Mouse (Mus musculus) neural tube, embryonic 13.5 days (tissue): Measurements from ENCODE around the gene Etnk2. TPM values are rescaled to one million over a fixed set of nuclear protein-coding genes. Genes with fewer than 3 reads are reported as not detected.
A peak's percentile ranks its signal among the peaks of the same experiment; 100 is the strongest.

Experiments
- ATAC-seq: fragments of 200-750 bp; cut with Nextera tagmentation; 2 replicates; pipeline ENCODE4 v1.8.0; 2017; ENCODE audit warnings: low read depth, mild to moderate bottlenecking, moderate TSS enrichment, moderate library complexity
- H3K27ac ChIP-seq: fragments of 300-500 bp; sonication (generic); replicated peaks from 2 replicates; pipeline ENCODE4 v1.5.1; 2015; ENCODE audit warnings: moderate library complexity, mild to moderate bottlenecking, inconsistent platforms
- H3K27me3 ChIP-seq: fragments of 300-500 bp; sonication (generic); 2 replicates; pipeline ENCODE4 v1.6.1; 2015; ENCODE audit warnings: mild to moderate bottlenecking, inconsistent platforms
- H3K36me3 ChIP-seq: fragments of 300-500 bp; sonication (generic); 2 replicates; pipeline ENCODE4 v1.6.1; 2015; ENCODE audit warnings: mild to moderate bottlenecking, inconsistent platforms
- H3K4me1 ChIP-seq: fragments of 300-500 bp; sonication (generic); replicated peaks from 2 replicates; pipeline ENCODE4 v1.6.1; 2015; ENCODE audit warnings: inconsistent platforms
- H3K4me2 ChIP-seq: fragments of 300-500 bp; sonication (generic); 2 replicates; pipeline ENCODE4 v1.6.1; 2015; ENCODE audit warnings: inconsistent platforms, mild to moderate bottlenecking, moderate library complexity
- H3K4me3 ChIP-seq: fragments of 300-500 bp; sonication (generic); 2 replicates; pipeline ENCODE4 v1.5.1; 2015; ENCODE audit warnings: mild to moderate bottlenecking, inconsistent platforms
- H3K9ac ChIP-seq: fragments of 300-500 bp; sonication (generic); 2 replicates; pipeline ENCODE4 v1.6.1; 2015; ENCODE audit warnings: moderate library complexity, mild to moderate bottlenecking, inconsistent platforms
- H3K9me3 ChIP-seq: fragments of 300-500 bp; sonication (generic); 2 replicates; pipeline ENCODE4 v1.6.1; 2016; ENCODE audit warnings: inconsistent platforms
- WGBS: fragments of 180-500 bp; shearing (Covaris S2); methylation state at CpG from one replicate; pipeline ENCODE4 v1.1.7; 2015; 5-methylcytosine and 5-hydroxymethylcytosine counted together
- polyA plus RNA-seq: library from polyadenylated mRNA; unstranded; fragments of >200 nt; fragmentation: Nextera tagmentation; extraction: Ambion mirVana; gene quantifications from 2 replicates; pipeline ENCODE4 v1.2.1, GENCODE M21; 2015

Etnk2 gene
- polyA plus RNA-seq, 1 experiment from 2014 or later = 10.2 TPM

- Histone ChIP-seq H3K9ac (no peak overlapping the region), H3K27me3 (no peaks in the 10 kb centered on the region), H3K27ac (no peak overlapping the region), H3K4me3 (no peak overlapping the region), H3K4me1 (peaks cover 33% of the 10 kb centered on the region), H3K36me3 (peaks cover 33% of the 10 kb centered on the region), H3K4me2 (no peak overlapping the region), H3K9me3 (no peaks in the 10 kb centered on the region; the same call in 1 of the 2 replicates)
- ATAC-seq = no peak
- WGBS = 68% methylated on average over 4 of the region's 4 CpGs
Measured at GRCm38 (mm10) chr1:133394702-133395101, 31.3 kb downstream of the Etnk2 start.

GRCm38 (mm10) chr1:133396693-133397092 lies 33.3 kb downstream of the Etnk2 start:
- Histone ChIP-seq H3K9ac (no peak overlapping the region), H3K9me3 (no peaks in the 10 kb centered on the region; the same call in 1 of the 2 replicates), H3K4me3 (no peak overlapping the region), H3K4me2 (no peak overlapping the region), H3K27me3 (no peaks in the 10 kb centered on the region), H3K27ac (peak overlapping the region; percentile 97; the same call in 1 of the 2 replicates), H3K36me3 (peaks cover 13% of the 10 kb centered on the region), H3K4me1 (peaks cover 33% of the 10 kb centered on the region)
- 84% methylated on average over 5 of the region's 5 CpGs for WGBS
- ATAC-seq = no peak

GRCm38 (mm10) chr1:133397094-133397482 lies 33.7 kb downstream of the Etnk2 start:
- no peak overlapping the region for H3K4me3 ChIP-seq
- 58% methylated on average over 5 of the region's 5 CpGs for WGBS

GRCm38 (mm10) chr1:133397483-133398237 lies 34.3 kb downstream of the Etnk2 start:
- Histone ChIP-seq H3K4me2 (peak overlapping the region; percentile 38), H3K36me3 (0 out of 2 replicates have a peak, but pooled peaks cover 4% of the 10 kb centered on the region), H3K4me1 (peaks cover 33% of the 10 kb centered on the region), H3K9me3 (no peaks in the 10 kb centered on the region), H3K27me3 (no peaks in the 10 kb centered on the region), H3K27ac (peak overlapping the region; percentile 97), H3K4me3 (no peak overlapping the region), H3K9ac (peak overlapping the region; percentile 69)
- WGBS = 4% methylated on average over 17 of the region's 17 CpGs
- ATAC-seq = peak; percentile 73

More at GRCm38 (mm10) chr1:133397094-133397482, 33.7 kb downstream of the Etnk2 start:
- peak overlapping the region; percentile 69 for H3K9ac ChIP-seq
- peak overlapping the region; percentile 38 for H3K4me2 ChIP-seq
- H3K27me3 ChIP-seq = no peaks in the 10 kb centered on the region
- ATAC-seq = peak; percentile 59
- H3K36me3 ChIP-seq = peaks cover 9% of the 10 kb centered on the region
- H3K27ac ChIP-seq = peak overlapping the region; percentile 97
- peaks cover 33% of the 10 kb centered on the region for H3K4me1 ChIP-seq
- no peaks in the 10 kb centered on the region for H3K9me3 ChIP-seq

- no peak for ATAC-seq
- H3K27ac ChIP-seq = no peak overlapping the region
- H3K4me2 ChIP-seq = no peak overlapping the region
- H3K4me3 ChIP-seq = no peak overlapping the region
- H3K9ac ChIP-seq = no peak overlapping the region
- no peaks in the 10 kb centered on the region for H3K27me3 ChIP-seq
- H3K4me1 ChIP-seq = peaks cover 29% of the 10 kb centered on the region
- no peaks in the 10 kb centered on the region for H3K36me3 ChIP-seq
- no peaks in the 10 kb centered on the region for H3K9me3 ChIP-seq
- 78% methylated on average over 13 of the region's 13 CpGs for WGBS
Measured at GRCm38 (mm10) chr1:133400014-133400725, 36.8 kb downstream of the Etnk2 start.

GRCm38 (mm10) chr1:133404005-133404404 lies 40.6 kb downstream of the Etnk2 start:
- Histone ChIP-seq H3K4me3 (no peak overlapping the region), H3K27me3 (no peaks in the 10 kb centered on the region), H3K27ac (no peak overlapping the region), H3K9me3 (no peaks in the 10 kb centered on the region), H3K36me3 (no peaks in the 10 kb centered on the region), H3K4me1 (peaks cover 19% of the 10 kb centered on the region), H3K9ac (no peak overlapping the region), H3K4me2 (no peak overlapping the region)
- no peak for ATAC-seq
- 93% methylated on average over 4 of the region's 4 CpGs for WGBS

- Histone ChIP-seq H3K36me3 (no peaks in the 10 kb centered on the region), H3K4me3 (no peak overlapping the region), H3K4me1 (peaks cover 27% of the 10 kb centered on the region), H3K27ac (0 out of 2 replicates have a peak overlapping the region, but pooled peaks have one; percentile 49), H3K9ac (no peak overlapping the region), H3K9me3 (no peaks in the 10 kb centered on the region), H3K27me3 (no peaks in the 10 kb centered on the region), H3K4me2 (no peak overlapping the region)
- no peak for ATAC-seq
- WGBS = 86% methylated on average over 7 of the region's 7 CpGs
Measured at GRCm38 (mm10) chr1:133406614-133407013, 43.2 kb downstream of the Etnk2 start.

- 52% methylated on average over 6 of the region's 6 CpGs for WGBS
- H3K4me2 ChIP-seq = no peak overlapping the region
- no peak for ATAC-seq
Measured at GRCm38 (mm10) chr1:133407436-133407835, 44.1 kb downstream of the Etnk2 start.

GRCm38 (mm10) chr1:133408321-133408720 lies 44.9 kb downstream of the Etnk2 start:
- WGBS = 52% methylated on average over 9 of the region's 9 CpGs
- ATAC-seq = no peak
- H3K9ac ChIP-seq = no peak overlapping the region
- H3K4me1 ChIP-seq = peaks cover 39% of the 10 kb centered on the region
- no peak overlapping the region for H3K27ac ChIP-seq
- H3K36me3 ChIP-seq = no peaks in the 10 kb centered on the region
- H3K9me3 ChIP-seq = no peaks in the 10 kb centered on the region
- H3K4me2 ChIP-seq = no peak overlapping the region
- no peak overlapping the region for H3K4me3 ChIP-seq
- no peaks in the 10 kb centered on the region for H3K27me3 ChIP-seq

More at GRCm38 (mm10) chr1:133407436-133407835, 44.1 kb downstream of the Etnk2 start:
- Histone ChIP-seq H3K9me3 (no peaks in the 10 kb centered on the region), H3K4me3 (no peak overlapping the region), H3K4me1 (peaks cover 30% of the 10 kb centered on the region), H3K27ac (peak overlapping the region; percentile 49; the same call in 1 of the 2 replicates), H3K36me3 (no peaks in the 10 kb centered on the region), H3K27me3 (no peaks in the 10 kb centered on the region), H3K9ac (no peak overlapping the region)

- Histone ChIP-seq H3K4me3 (no peak overlapping the region), H3K4me2 (no peak overlapping the region), H3K36me3 (no peaks in the 10 kb centered on the region), H3K9me3 (no peaks in the 10 kb centered on the region), H3K9ac (peak overlapping the region; percentile 43; the same call in 1 of the 2 replicates), H3K27ac (no peak overlapping the region), H3K4me1 (peaks cover 45% of the 10 kb centered on the region), H3K27me3 (no peaks in the 10 kb centered on the region)
- no peak for ATAC-seq
- 9% methylated on average over 6 of the region's 6 CpGs for WGBS
Measured at GRCm38 (mm10) chr1:133408880-133409516, 45.6 kb downstream of the Etnk2 start.

- H3K27me3 ChIP-seq = no peaks in the 10 kb centered on the region
- H3K9me3 ChIP-seq = no peaks in the 10 kb centered on the region
- H3K4me3 ChIP-seq = no peak overlapping the region
- no peak overlapping the region for H3K9ac ChIP-seq
- ATAC-seq = no peak
- no peak overlapping the region for H3K27ac ChIP-seq
- WGBS = 66% methylated on average over 9 of the region's 9 CpGs
- no peak overlapping the region for H3K4me2 ChIP-seq
- H3K36me3 ChIP-seq = no peaks in the 10 kb centered on the region
- H3K4me1 ChIP-seq = peaks cover 49% of the 10 kb centered on the region
Measured at GRCm38 (mm10) chr1:133409786-133410185, 46.4 kb downstream of the Etnk2 start.
